Comparison of ENCODE assay signal across 19 mouse cellular contexts in genomic region chr3:146155628-146156576, GRCm38 (mm10). TPM values are rescaled to one million over a fixed set of nuclear protein-coding genes. Genes with fewer than 3 reads are reported as not detected.
A peak's percentile ranks its signal among the peaks of the same experiment; 100 is the strongest.
DNase-seq lines count a peak whose midpoint lies in the region; TF ChIP-seq lines count a peak whose summit lies in the region.
"Had no signal": no experiment of that assay in that cellular context is flagged by ENCODE, and none has a peak within 500 bp of the region (broad histone marks: within the 10 kb centered on the region; RNA-seq: fewer than 3 reads in every experiment).

No protein-coding gene starts in this region.

- no peak for TF ChIP-seq POLR2A in lung, adult 2 months (IDR thresholded peaks at IDR 0.05; ENCODE audit: borderline replicate concordance, extremely low read depth, low read depth, low read length)

- DNase-seq in lung, postnatal 36 days, result peak; percentile 38
- DNase-seq in lung, adult 2 months, result no peak
- peak; percentile 34 for DNase-seq in thymus, postnatal 25 days
- no peak for DNase-seq in cerebellum, adult 8-10 months
- no peak for DNase-seq in right cerebral cortex, postnatal 10 days (ENCODE audit: low spot score in 2 of 2)
- no peak for DNase-seq in cerebellum, postnatal 25 days
- DNase-seq: cerebellum, adult 2 months; heart, adult 11 months; heart, postnatal 14 days; retina, postnatal 1 day had no signal

- H3K4me1 ChIP-seq in lung, adult 2 months (ENCODE audit: control insufficient read depth, insufficient read depth, low read length), result no peaks in the 10 kb centered on the region
- H3K4me1 ChIP-seq in brown adipose tissue, adult 24 weeks (ENCODE audit: control insufficient read depth, insufficient read depth, insufficient read length, low read length), result no peaks in the 10 kb centered on the region; the same call in 1 of the 2 replicates
- H3K4me1 ChIP-seq: limb, embryonic 15.5 days had no signal

- 0 out of 2 replicates have a peak, but pooled peaks cover 6% of the 10 kb centered on the region for H3K36me3 ChIP-seq in macrophage (ENCODE audit: inconsistent target)
- H3K36me3 ChIP-seq: limb, embryonic 15.5 days; midbrain, embryonic 10.5 days; neural tube, embryonic 15.5 days had no signal

- peaks cover 94% of the 10 kb centered on the region for H3K79me2 ChIP-seq in macrophage (ENCODE audit: inconsistent target)

- 0 out of 2 replicates have a peak overlapping the region, but pooled peaks have one; percentile 8 for H3K27ac ChIP-seq in brown adipose tissue, adult 24 weeks (replicated peaks; ENCODE audit: low read depth, low read length)
- peak overlapping the region; percentile 94 for H3K27ac ChIP-seq in macrophage
- H3K27ac ChIP-seq: kidney, postnatal 0 days; limb, embryonic 15.5 days; midbrain, embryonic 10.5 days; neural tube, embryonic 15.5 days had no signal

- TF ChIP-seq CTCF in lung, adult 2 months (IDR thresholded peaks at IDR 0.05; ENCODE audit: insufficient read depth, low read length), result no peak

- no peak overlapping the region for H3K4me3 ChIP-seq in lung, adult 2 months (replicated peaks; ENCODE audit: extremely low read depth, low read depth, low read length)
- no peak overlapping the region for H3K4me3 ChIP-seq in brown adipose tissue, adult 24 weeks (ENCODE audit: insufficient read depth, low read depth, low read length)
- H3K4me3 ChIP-seq in macrophage (ENCODE audit: inconsistent target), result peak overlapping the region; percentile 12; the same call in 1 of the 2 replicates
- H3K4me3 ChIP-seq: limb, embryonic 15.5 days; midbrain, embryonic 10.5 days; neural tube, embryonic 15.5 days had no signal

- 61% methylated on average over 13 of the region's 13 CpGs for WGBS in lung, adult 2 months
- 49% methylated on average over 13 of the region's 13 CpGs for WGBS in macrophage (ENCODE audit: missing documents)

RNA-seq across cellular contexts. Expression of gene Mcoln2, which starts 6.3 kb away (rescaled TPM):
- polyA plus RNA-seq in lung, adult 2 months (2012; rRNA removed), result 0.61 and 0.89 TPM in 2 replicates
- polyA plus RNA-seq in brown adipose tissue, adult 24 weeks (2012; ENCODE audit: insufficient read depth, insufficient read length, missing spikeins), result not detected in 2 replicates
- total RNA-seq in macrophage (2018; cell fraction: chromatin; rRNA removed), result 1,000 to 10,000 TPM in 5 of 26 experiments, 100 to 1,000 TPM in 21; 274 to 1,392 (median 527) TPM
- 100 to 1,000 TPM in 14 of 26 experiments, 10 to 100 TPM in 12; 64.0 to 184 (median 105) TPM for total RNA-seq in macrophage (2018; cell fraction: cytosol; rRNA removed)
- total RNA-seq in macrophage (2018; cell fraction: nucleus; rRNA removed), result 1,000 to 10,000 TPM in 2 of 26 experiments, 100 to 1,000 TPM in 24; 189 to 1,164 (median 456) TPM
- polyA plus RNA-seq in macrophage (2018), result 49.3 to 81.1 TPM (median 53.6 TPM) in 3 replicates
- total RNA-seq: left cerebral cortex, postnatal 14 days had no signal

RNA-seq across cellular contexts. Expression of gene Mcoln3, which starts 38.7 kb away (rescaled TPM):
- 9.0 and 12.3 TPM in 2 replicates for polyA plus RNA-seq in lung, adult 2 months (2012; rRNA removed)
- polyA plus RNA-seq in brown adipose tissue, adult 24 weeks (2012; ENCODE audit: insufficient read depth, insufficient read length, missing spikeins), result not detected in 2 replicates
- 10 to 100 TPM; 12.0 to 95.0 (median 30.7) TPM for total RNA-seq in macrophage (2018; cell fraction: chromatin; rRNA removed)
- total RNA-seq in macrophage (2018; cell fraction: cytosol; rRNA removed), result 100 to 1,000 TPM in 2 of 26 experiments, 10 to 100 TPM in 24; 10.4 to 108 (median 39.3) TPM
- 100 to 1,000 TPM in 3 of 26 experiments, 10 to 100 TPM in 23; 12.2 to 121 (median 39.6) TPM for total RNA-seq in macrophage (2018; cell fraction: nucleus; rRNA removed)
- polyA plus RNA-seq in macrophage (2018), result 38.3 to 114 TPM (median 88.0 TPM) in 3 replicates
- total RNA-seq: left cerebral cortex, postnatal 14 days had no signal
- polyA plus RNA-seq: C2C12 had no signal

RNA-seq across cellular contexts. Expression of gene Wdr63, which starts 48.0 kb away (rescaled TPM):
- polyA plus RNA-seq in lung, adult 2 months (2012; rRNA removed), result 4.5 and 7.1 TPM in 2 replicates
- not detected in 2 replicates for polyA plus RNA-seq in brown adipose tissue, adult 24 weeks (2012; ENCODE audit: insufficient read depth, insufficient read length, missing spikeins)
- total RNA-seq in macrophage (2018; cell fraction: chromatin; rRNA removed), result 1 to 10 TPM in 9 of 26 experiments, under 1 TPM in 16, not detected in 1; 0.22 to 2.2 (median 0.74) TPM
- total RNA-seq in macrophage (2018; cell fraction: cytosol; rRNA removed), result under 1 TPM; 0.06 to 0.58 (median 0.14) TPM
- total RNA-seq in macrophage (2018; cell fraction: nucleus; rRNA removed), result 1 to 10 TPM in 2 of 26 experiments, under 1 TPM in 23, not detected in 1; 0.17 to 1.9 (median 0.45) TPM
- polyA plus RNA-seq in macrophage (2018), result 0.07 to 0.27 TPM (median 0.10 TPM) in 3 replicates
- total RNA-seq: monocyte, adult 5-6 weeks had no signal
- polyA plus RNA-seq: limb, embryonic 15.5 days had no signal

Comparison
In these comparisons a context has a peak if more than half of its experiments do, and no peak if none do; other contexts are left out.
1. DNase-seq: peak in lung, postnatal 36 days (single experiment) and thymus, postnatal 25 days (single experiment); none in lung, adult 2 months (single experiment), cerebellum, adult 8-10 months (single experiment), right cerebral cortex, postnatal 10 days (0 of 2) and cerebellum, postnatal 25 days (0 of 2).
2. RNA of gene Mcoln2, which starts 6.3 kb away (polyA plus RNA-seq): 49.3 to 81.1 TPM in macrophage; 0.61 to 0.89 TPM in lung, adult 2 months and not detected in brown adipose tissue, adult 24 weeks; every median in the first group is over 10 times any median in the second.